Mouse (Mus musculus) embryonic facial prominence, embryonic 15.5 days (tissue): Measurements from ENCODE around the gene Ndufv1. TPM values are rescaled to one million over a fixed set of nuclear protein-coding genes. Genes with fewer than 3 reads are reported as not detected.
"Not testable (repeated sequence)": the region's sequence is repeated elsewhere in the genome, so short reads cannot be mapped to it uniquely, and the experiment has no call there.

Source experiments
- ATAC-seq: fragments of 200-750 bp; cut with Nextera tagmentation; 2 replicates; pipeline ENCODE4 v1.8.0; 2017; ENCODE audit warnings: low read depth, moderate TSS enrichment; ENCODE audit not compliant: insufficient number of reproducible peaks, low FRiP score, low TSS enrichment
- H3K27ac ChIP-seq: fragments of 300-500 bp; sonication (generic); replicated peaks from 2 replicates; pipeline ENCODE4 v1.5.1; 2015; ENCODE audit warnings: mild to moderate bottlenecking, inconsistent platforms
- H3K27me3 ChIP-seq: fragments of 300-500 bp; sonication (generic); 2 replicates; pipeline ENCODE4 v1.6.1; 2015; ENCODE audit warnings: inconsistent platforms
- H3K36me3 ChIP-seq: fragments of 300-500 bp; sonication (generic); 2 replicates; pipeline ENCODE4 v1.6.1; 2015; ENCODE audit warnings: mild to moderate bottlenecking, inconsistent platforms
- H3K4me1 ChIP-seq: fragments of 300-500 bp; sonication (generic); 2 replicates; pipeline ENCODE4 v1.6.1; 2015; ENCODE audit warnings: inconsistent platforms
- H3K4me2 ChIP-seq: fragments of 300-500 bp; sonication (generic); replicated peaks from 2 replicates; pipeline ENCODE4 v1.6.1; 2015; ENCODE audit warnings: mild to moderate bottlenecking, inconsistent platforms
- H3K4me3 ChIP-seq: fragments of 300-500 bp; sonication (generic); replicated peaks from 2 replicates; pipeline ENCODE4 v1.5.1; 2015; ENCODE audit warnings: mild to moderate bottlenecking, inconsistent platforms
- H3K9ac ChIP-seq: fragments of 300-500 bp; sonication (generic); 2 replicates; pipeline ENCODE4 v1.6.1; 2015; ENCODE audit warnings: inconsistent platforms
- H3K9me3 ChIP-seq: fragments of 300-500 bp; sonication (generic); replicated peaks from 2 replicates; pipeline ENCODE4 v1.6.1; 2016; ENCODE audit warnings: inconsistent platforms
- WGBS: fragments of 180-500 bp; shearing (Covaris S2); methylation state at CpG from one replicate; pipeline ENCODE4 v1.1.7; 2015; 5-methylcytosine and 5-hydroxymethylcytosine counted together
- polyA plus RNA-seq: library from polyadenylated mRNA; unstranded; fragments of >200 nt; fragmentation: Nextera tagmentation; extraction: Ambion mirVana; gene quantifications from 2 replicates; pipeline ENCODE4 v1.2.1, GENCODE M21; 2015

Ndufv1 gene
- polyA plus RNA-seq, 1 experiment from 2014 or later: 190 TPM

DNA sequence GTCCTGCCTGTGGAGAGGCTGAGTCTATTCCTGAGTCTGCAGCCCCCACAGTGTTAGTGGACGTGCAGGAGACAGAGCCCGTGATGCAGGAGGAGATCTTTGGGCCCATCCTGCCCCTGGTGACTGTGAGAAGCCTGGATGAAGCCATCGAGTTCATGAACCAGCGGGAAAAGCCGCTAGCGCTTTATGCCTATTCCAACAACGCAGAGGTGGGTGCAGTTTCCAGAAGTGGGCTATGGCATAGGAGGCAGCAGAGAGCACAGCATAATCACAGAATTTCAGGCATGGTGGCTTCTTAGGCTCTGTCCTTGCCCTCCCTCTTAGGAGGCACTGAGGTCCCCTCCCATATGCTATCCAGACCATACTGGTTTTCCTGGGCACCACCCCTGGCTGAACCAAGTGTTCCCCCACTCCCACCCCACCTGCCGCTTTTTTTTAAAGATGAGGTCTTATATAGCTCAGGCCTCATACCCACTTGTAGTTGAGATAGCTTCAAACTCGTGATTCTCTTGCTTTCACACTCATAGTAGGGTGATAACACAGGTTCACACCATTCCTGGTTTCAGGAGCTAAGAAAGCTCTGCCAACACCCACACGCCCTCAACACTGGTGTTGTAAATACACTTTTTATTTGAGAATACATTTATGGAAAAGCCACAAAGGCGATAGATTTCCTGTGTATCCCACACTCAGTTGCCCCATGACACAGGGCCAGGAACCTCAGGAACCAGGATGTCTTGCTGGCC is 46.1 kb downstream of the Ndufv1 start:
- no peak overlapping the region for H3K9ac ChIP-seq
- 70% methylated on average over 11 of the region's 11 CpGs for WGBS
- no peak overlapping the region for H3K4me2 ChIP-seq
- no peak for ATAC-seq
- 0 out of 2 replicates have a peak, but pooled peaks cover 1% of the 10 kb centered on the region for H3K4me1 ChIP-seq
- H3K9me3 ChIP-seq: no peaks in the 10 kb centered on the region
- no peak overlapping the region for H3K27ac ChIP-seq
- no peak overlapping the region for H3K4me3 ChIP-seq
- H3K27me3 ChIP-seq: no peaks in the 10 kb centered on the region
- no peaks in the 10 kb centered on the region for H3K36me3 ChIP-seq

DNA sequence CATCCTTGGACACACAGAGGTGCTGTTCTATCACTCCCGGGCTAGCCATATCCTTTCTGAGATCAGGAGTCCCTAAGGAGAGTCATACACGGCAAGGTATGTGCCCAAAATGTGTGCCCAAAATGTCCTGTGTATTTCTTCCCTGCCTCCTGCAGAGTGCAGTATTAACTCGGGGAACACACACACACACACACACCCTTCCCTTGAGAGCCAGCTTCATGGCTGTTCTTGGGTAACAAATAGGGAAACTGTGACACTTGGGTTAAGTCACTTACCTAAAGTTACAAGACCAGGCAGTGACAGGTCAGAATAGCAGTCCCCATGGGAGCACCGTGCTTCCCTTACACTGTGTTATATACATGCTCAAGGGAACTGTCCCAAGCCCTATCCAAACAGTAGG is 48.6 kb downstream of the Ndufv1 start:
- Histone ChIP-seq H3K36me3 (no peaks in the 10 kb centered on the region), H3K9me3 (no peaks in the 10 kb centered on the region), H3K9ac (no peak overlapping the region), H3K4me2 (no peak overlapping the region), H3K4me3 (no peak overlapping the region), H3K27ac (no peak overlapping the region), H3K27me3 (no peaks in the 10 kb centered on the region), H3K4me1 (no peaks in the 10 kb centered on the region)
- WGBS: 69% methylated on average over 4 of the region's 4 CpGs
- no peak for ATAC-seq

- WGBS: 15% methylated on average over 2 of the region's 2 CpGs
- no peak overlapping the region for H3K27ac ChIP-seq
- no peak overlapping the region for H3K9ac ChIP-seq
- no peaks in the 10 kb centered on the region for H3K4me1 ChIP-seq
- no peaks in the 10 kb centered on the region for H3K27me3 ChIP-seq
- ATAC-seq: no peak
- H3K9me3 ChIP-seq: no peaks in the 10 kb centered on the region
- H3K4me3 ChIP-seq: no peak overlapping the region
- H3K36me3 ChIP-seq: no peaks in the 10 kb centered on the region
- no peak overlapping the region for H3K4me2 ChIP-seq
These were observed 50.1 kb downstream of the Ndufv1 start for GRCm38 (mm10) chr19:3962469-3962868.

DNA sequence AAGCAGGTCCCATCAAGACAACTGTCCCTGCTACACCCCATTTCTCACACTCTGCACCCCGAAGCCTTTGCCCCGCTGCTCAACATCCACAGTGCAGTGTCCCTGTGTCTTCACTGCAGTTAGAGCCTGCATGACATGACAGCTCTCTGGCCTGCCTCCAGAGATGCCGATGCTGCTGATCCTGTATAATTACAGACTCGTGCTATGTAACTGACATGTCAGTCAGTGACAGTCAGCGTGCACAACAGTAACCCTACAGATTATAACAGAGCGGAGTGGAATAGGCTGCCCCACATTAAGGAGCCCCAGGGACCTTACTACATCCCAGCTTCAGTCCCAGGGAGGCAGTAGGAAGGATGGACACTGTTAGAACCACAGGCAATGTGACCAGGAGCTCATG is 50.8 kb downstream of the Ndufv1 start:
- H3K4me3 ChIP-seq, H3K4me1 ChIP-seq, ATAC-seq, H3K36me3 ChIP-seq, H3K27me3 ChIP-seq, H3K4me2 ChIP-seq, H3K9ac ChIP-seq, H3K9me3 ChIP-seq, H3K27ac ChIP-seq: not testable (repeated sequence)
- WGBS: 60% methylated on average over 6 of the region's 6 CpGs

DNA sequence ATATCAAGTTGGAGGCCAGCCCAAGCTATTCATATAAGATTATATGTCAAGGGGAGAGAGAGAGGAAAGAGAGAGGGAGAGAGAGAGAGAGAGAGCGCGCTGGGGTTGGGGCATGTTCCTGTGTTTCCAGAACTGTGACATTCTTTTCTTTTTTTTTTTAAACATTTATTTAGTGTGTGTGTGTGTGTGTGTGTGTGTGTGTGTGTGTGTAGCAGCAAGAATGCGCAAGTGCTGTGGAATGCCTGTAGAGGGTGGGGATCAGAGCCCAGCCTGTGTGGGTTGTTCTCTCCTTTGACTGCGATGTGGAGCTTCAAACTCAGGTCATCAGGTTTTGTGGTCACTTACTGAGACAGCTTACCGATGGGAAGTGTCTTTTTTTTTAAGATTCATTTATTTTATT is 52.4 kb downstream of the Ndufv1 start:
- Histone ChIP-seq H3K36me3 (no peaks in the 10 kb centered on the region), H3K27me3 (no peaks in the 10 kb centered on the region), H3K4me1 (no peaks in the 10 kb centered on the region), H3K9me3 (no peaks in the 10 kb centered on the region), H3K9ac (no peak overlapping the region), H3K27ac (no peak overlapping the region), H3K4me3 (no peak overlapping the region), H3K4me2 (no peak overlapping the region)
- ATAC-seq: no peak
- 69% methylated on average over 5 of the region's 5 CpGs for WGBS

- no peaks in the 10 kb centered on the region for H3K36me3 ChIP-seq
- H3K4me2 ChIP-seq: no peak overlapping the region
- H3K4me3 ChIP-seq: no peak overlapping the region
- ATAC-seq: no peak
- H3K27me3 ChIP-seq: no peaks in the 10 kb centered on the region
- H3K4me1 ChIP-seq: no peaks in the 10 kb centered on the region
- H3K9me3 ChIP-seq: no peaks in the 10 kb centered on the region
- H3K27ac ChIP-seq: no peak overlapping the region
- no peak overlapping the region for H3K9ac ChIP-seq
These were observed 53.6 kb downstream of the Ndufv1 start for GRCm38 (mm10) chr19:3959030-3959429.

- Histone ChIP-seq H3K9ac (no peak within 1 kb of the TSS), H3K27ac (no peak within 1 kb of the TSS), H3K36me3 (no peaks in the 10 kb centered on the region), H3K4me3 (no peak within 1 kb of the TSS), H3K4me1 (no peaks in the 10 kb centered on the region), H3K27me3 (no peaks in the 10 kb centered on the region), H3K4me2 (no peak within 1 kb of the TSS), H3K9me3 (no peaks in the 10 kb centered on the region)
- ATAC-seq: no peak
- 56% methylated on average over 4 of the region's 4 CpGs for WGBS
These were observed 54.1 kb downstream of the Ndufv1 start, which contains the start of gene Aldh3b3 for GRCm38 (mm10) chr19:3958470-3958869. Gene Aldh3b3 (plus strand): TSS chr19:3958645.

Other genes with a start within 250 kb of the Ndufv1 start
- 24.7 and 29.3 TPM in 2 replicates for gene Kmt5b, start 245.4 kb downstream of the Ndufv1 start, polyA plus RNA-seq
- 38.2 and 44.3 TPM in 2 replicates for gene Chka, start 161.0 kb downstream of the Ndufv1 start, polyA plus RNA-seq
- gene Tcirg1, start 105.7 kb downstream of the Ndufv1 start, polyA plus RNA-seq: 57.5 and 64.3 TPM in 2 replicates
- 255 and 269 TPM in 2 replicates for gene Ndufs8, start 100.0 kb downstream of the Ndufv1 start, polyA plus RNA-seq
- gene Aldh3b1, start 83.0 kb downstream of the Ndufv1 start, polyA plus RNA-seq: 4.8 and 4.9 TPM in 2 replicates
- 27.7 and 30.0 TPM in 2 replicates for gene Unc93b1, start 77.6 kb downstream of the Ndufv1 start, polyA plus RNA-seq
- 2.8 and 3.2 TPM in 2 replicates for gene Aldh3b3, start 54.2 kb downstream of the Ndufv1 start, polyA plus RNA-seq
- gene Aldh3b2, start 40.5 kb downstream of the Ndufv1 start, polyA plus RNA-seq: 22.8 and 25.3 TPM in 2 replicates
- 5.5 and 6.0 TPM in 2 replicates for gene Acy3, start 26.2 kb downstream of the Ndufv1 start, polyA plus RNA-seq
- gene Tbx10, start 20.1 kb downstream of the Ndufv1 start, polyA plus RNA-seq: not detected in 2 replicates
- 31.0 and 35.8 TPM in 2 replicates for gene Nudt8, start 12.2 kb downstream of the Ndufv1 start, polyA plus RNA-seq
- gene Gm49405, start 12.2 kb downstream of the Ndufv1 start, polyA plus RNA-seq: 3.9 and 4.7 TPM in 2 replicates
- gene Doc2g, start 9.5 kb downstream of the Ndufv1 start, polyA plus RNA-seq: 5.4 and 5.6 TPM in 2 replicates
- 511 and 558 TPM in 2 replicates for gene Gstp1, start 25.2 kb upstream of the Ndufv1 start, polyA plus RNA-seq
- gene Gstp2, start 33.2 kb upstream of the Ndufv1 start, polyA plus RNA-seq: 3.4 and 3.7 TPM in 2 replicates
- 0.41 and 0.77 TPM in 2 replicates for gene Gstp3, start 46.8 kb upstream of the Ndufv1 start, polyA plus RNA-seq
- gene Cabp2, start 68.8 kb upstream of the Ndufv1 start, polyA plus RNA-seq: not detected in 2 replicates
- gene Cdk2ap2, start 84.4 kb upstream of the Ndufv1 start, polyA plus RNA-seq: 84.6 and 92.8 TPM in 2 replicates
- 9.7 and 10.8 TPM in 2 replicates for gene Pitpnm1, start 87.2 kb upstream of the Ndufv1 start, polyA plus RNA-seq
- gene Aip, start 113.1 kb upstream of the Ndufv1 start, polyA plus RNA-seq: 98.5 and 100 TPM in 2 replicates
- gene Gpr152, start 127.0 kb upstream of the Ndufv1 start, polyA plus RNA-seq: not detected in 2 replicates
- 0.31 and 0.37 TPM in 2 replicates for gene Cabp4, start 131.2 kb upstream of the Ndufv1 start, polyA plus RNA-seq
- gene Coro1b, start 135.8 kb upstream of the Ndufv1 start, polyA plus RNA-seq: 159 and 178 TPM in 2 replicates
- gene Ptprcap, start 140.8 kb upstream of the Ndufv1 start, polyA plus RNA-seq: 4.8 and 6.2 TPM in 2 replicates
- 66.2 and 70.4 TPM in 2 replicates for gene Rps6kb2, start 150.5 kb upstream of the Ndufv1 start, polyA plus RNA-seq
- gene Carns1, start 162.7 kb upstream of the Ndufv1 start, polyA plus RNA-seq: 3.4 and 5.4 TPM in 2 replicates
- 3.6 and 5.1 TPM in 2 replicates for gene Tbc1d10c, start 178.5 kb upstream of the Ndufv1 start, polyA plus RNA-seq
- gene Ppp1ca, start 179.3 kb upstream of the Ndufv1 start, polyA plus RNA-seq: 745 and 794 TPM in 2 replicates
- gene Rad9a, start 188.9 kb upstream of the Ndufv1 start, polyA plus RNA-seq: 33.6 and 35.0 TPM in 2 replicates
- gene Clcf1, start 201.4 kb upstream of the Ndufv1 start, polyA plus RNA-seq: 10.1 and 10.2 TPM in 2 replicates
- gene AC109138.7, start 201.6 kb upstream of the Ndufv1 start, polyA plus RNA-seq: not detected in 2 replicates
- 33.5 and 34.0 TPM in 2 replicates for gene Pold4, start 219.1 kb upstream of the Ndufv1 start, polyA plus RNA-seq